Mouse (Mus musculus) liver, adult 2 months (tissue): ENCODE results near the gene Spon1.

Source experiments
- CTCF ChIP-seq: fragments of 200-500 bp; IDR thresholded peaks from 2 replicates; pipeline ENCODE4 v1.5.1; 2011; ENCODE audit warnings: low read depth, low read length, control low read depth
- POLR2A ChIP-seq: fragments of 200-500 bp; IDR thresholded peaks from 2 replicates; pipeline ENCODE4 v1.6.1; 2011; ENCODE audit warnings: low read length, control low read depth; ENCODE audit not compliant: insufficient read depth; ENCODE audit errors: extremely low read depth

- no peak for TF ChIP-seq POLR2A
- no peak for TF ChIP-seq CTCF
Measured at GRCm38 (mm10) chr7:113879085-113879501, 113.3 kb downstream of the Spon1 start.
